Mouse (Mus musculus): ENCODE data around the gene Them7. TPM values are rescaled to one million over a fixed set of nuclear protein-coding genes. Genes with fewer than 3 reads are reported as not detected.

Them7 gene
- total and polyA plus RNA-seq, 3 experiments: not detected

GRCm38 (mm10) chr2:105238775-105239174 is 14.7 kb downstream of the Them7 start:
- peak; percentile 62 for DNase-seq (ENCODE audit: low read depth, low spot score)
- Histone ChIP-seq H3K4me3 (ENCODE audit: control insufficient read depth in 1 of 2, insufficient read depth in 1 of 2, low read depth in 2 of 2, low read length in 2 of 2) (no peak overlapping the region), H3K27ac (ENCODE audit: control insufficient read depth, low read depth, low read length) (no peak overlapping the region), H3K9me3 (replicated peaks; ENCODE audit: insufficient read depth, low read length) (no peaks in the 10 kb centered on the region), H3K9ac (ENCODE audit: control insufficient read depth, low read depth, low read length, poor library complexity, severe bottlenecking) (no peak overlapping the region), H3K79me2 (ENCODE audit: control insufficient read depth, insufficient read depth, low read length, poor library complexity) (no peaks in the 10 kb centered on the region), H3K4me1 (ENCODE audit: control insufficient read depth in 1 of 2, insufficient read depth in 2 of 2, low read length in 2 of 2) (no peaks in the 10 kb centered on the region; a peak in 1 of 4 replicates), H3K27me3 (ENCODE audit: control insufficient read depth in 1 of 2, insufficient read depth in 2 of 2, low read length in 2 of 2) (peaks cover 9 to 12% of the 10 kb centered on the region in 2 experiments; a peak in 3 of 4 replicates), H3K36me3 (ENCODE audit: control insufficient read depth in 1 of 2, insufficient read depth in 2 of 2, low read length in 2 of 2) (no peaks in the 10 kb centered on the region)
- TF ChIP-seq USF1 (IDR thresholded peaks at IDR 0.05; ENCODE audit: low read depth, low read length) (0 out of 2 replicates have a peak, but pooled peaks have one; percentile 27), RCOR1 (IDR thresholded peaks at IDR 0.05; ENCODE audit: low read depth, low read length) (no peak), NRF1 (IDR thresholded peaks at IDR 0.05; ENCODE audit: insufficient read depth, low read depth, low read length, poor library complexity, severe bottlenecking) (no peak), RAD21 (IDR thresholded peaks at IDR 0.05; ENCODE audit: low read depth, low read length) (peak; percentile 49), E2F4 (IDR thresholded peaks at IDR 0.05; ENCODE audit: borderline replicate concordance, low read depth, low read length) (no peak), CTCF (IDR thresholded peaks at IDR 0.05 in 2 of 3, conservative IDR thresholded peaks at IDR 0.05 in 1 of 3; ENCODE audit: control insufficient read depth in 1 of 3, insufficient read depth in 1 of 3, low read depth in 2 of 3, low read length in 3 of 3, poor library complexity in 1 of 3, severe bottlenecking in 1 of 3) (peak; percentile 29 to 75 (median 71); a peak in 5 of 6 replicates), CHD2 (IDR thresholded peaks at IDR 0.05; ENCODE audit: low read length) (no peak), SMC3 (IDR thresholded peaks at IDR 0.05; ENCODE audit: low read depth, low read length) (peak; percentile 53)

- H3K27ac ChIP-seq (ENCODE audit: control insufficient read depth, low read depth, low read length): no peak overlapping the region
- no peaks in the 10 kb centered on the region for H3K9me3 ChIP-seq (replicated peaks; ENCODE audit: insufficient read depth, low read length)
- peaks cover 2 to 7% of the 10 kb centered on the region in 2 experiments; a peak in 2 of 4 replicates for H3K27me3 ChIP-seq (ENCODE audit: control insufficient read depth in 1 of 2, insufficient read depth in 2 of 2, low read length in 2 of 2)
- H3K4me3 ChIP-seq (ENCODE audit: control insufficient read depth in 1 of 2, insufficient read depth in 1 of 2, low read depth in 2 of 2, low read length in 2 of 2): no peak overlapping the region
- H3K4me1 ChIP-seq (ENCODE audit: control insufficient read depth in 1 of 2, insufficient read depth in 2 of 2, low read length in 2 of 2): no peaks in the 10 kb centered on the region; a peak in 1 of 4 replicates
- TF ChIP-seq KAT2A (conservative IDR thresholded peaks at IDR 0.05; ENCODE audit: low read depth, low read length) (no peak), MYC (IDR thresholded peaks at IDR 0.05; ENCODE audit: low read depth, low read length) (no peak), CTCF (IDR thresholded peaks at IDR 0.05 in 2 of 3, conservative IDR thresholded peaks at IDR 0.05 in 1 of 3; ENCODE audit: control insufficient read depth in 1 of 3, insufficient read depth in 1 of 3, low read depth in 2 of 3, low read length in 3 of 3, poor library complexity in 1 of 3, severe bottlenecking in 1 of 3) (no peak), MYB (IDR thresholded peaks at IDR 0.05; ENCODE audit: low read depth, low read length) (no peak), ZKSCAN1 (IDR thresholded peaks at IDR 0.05; ENCODE audit: low read depth, low read length) (no peak), TBP (IDR thresholded peaks at IDR 0.05; ENCODE audit: low read depth, low read length) (no peak), SIN3A (IDR thresholded peaks at IDR 0.05; ENCODE audit: low read length) (no peak), MAZ (IDR thresholded peaks at IDR 0.05; ENCODE audit: low read depth, low read length) (no peak), NRF1 (IDR thresholded peaks at IDR 0.05; ENCODE audit: insufficient read depth, low read depth, low read length, poor library complexity, severe bottlenecking) (no peak)
- no peaks in the 10 kb centered on the region for H3K36me3 ChIP-seq (ENCODE audit: control insufficient read depth in 1 of 2, insufficient read depth in 2 of 2, low read length in 2 of 2)
- no peak overlapping the region for H3K9ac ChIP-seq (ENCODE audit: control insufficient read depth, low read depth, low read length, poor library complexity, severe bottlenecking)
- no peak for DNase-seq (ENCODE audit: low read depth, low spot score)
- no peaks in the 10 kb centered on the region for H3K79me2 ChIP-seq (ENCODE audit: control insufficient read depth, insufficient read depth, low read length, poor library complexity)
Observed at GRCm38 (mm10) chr2:105240631-105241030, 16.5 kb downstream of the Them7 start.
